Mouse (Mus musculus): ENCODE measurements at regions not wholly inside any gene's neighbourhood (a gene's known extent, or its start where the extent isn't known, plus 50 kb on each side); places are given as distances from the start of the nearest gene placed in this dataset.

- Histone ChIP-seq H3K36me3 (no peaks in the 10 kb centered on the region), H3K4me2 (no peak overlapping the region), H3K9me3 (replicated peaks) (no peaks in the 10 kb centered on the region), H3K27me3 (no peaks in the 10 kb centered on the region), H3K4me1 (replicated peaks) (peaks cover 5% of the 10 kb centered on the region; the same call in 1 of the 2 replicates), H3K27ac (no peak overlapping the region), H3K9ac (no peak overlapping the region), H3K4me3 (no peak overlapping the region)
- WGBS: 65% methylated on average over 3 of the region's 3 CpGs
- no peak for ATAC-seq (replicated peaks; ENCODE audit: insufficient number of reproducible peaks, insufficient read depth, low FRiP score, low read depth)
These were observed 155.4 kb upstream of the Cited2 start for GRCm38 (mm10) chr10:17567631-17568030.

GRCm38 (mm10) chr10:17569577-17570113 lies 153.4 kb upstream of the Cited2 start:
- Histone ChIP-seq H3K9ac (no peak overlapping the region), H3K4me2 (no peak overlapping the region), H3K27ac (no peak overlapping the region), H3K4me3 (no peak overlapping the region), H3K9me3 (replicated peaks) (no peaks in the 10 kb centered on the region), H3K27me3 (no peaks in the 10 kb centered on the region), H3K36me3 (no peaks in the 10 kb centered on the region), H3K4me1 (replicated peaks) (no peaks in the 10 kb centered on the region)
- no peak for ATAC-seq (replicated peaks; ENCODE audit: insufficient number of reproducible peaks, insufficient read depth, low FRiP score, low read depth)
- WGBS: 87% methylated on average over 6 of the region's 6 CpGs

- 32% methylated on average over 3 of the region's 3 CpGs for whole genome bisulfite sequencing
- H3K9me3 ChIP-seq (replicated peaks): no peaks in the 10 kb centered on the region
- H3K27ac ChIP-seq: 0 out of 2 replicates have a peak overlapping the region, but pooled peaks have one; percentile 18
These were observed 148.1 kb upstream of the Cited2 start for GRCm38 (mm10) chr10:17574894-17575293.

DNA sequence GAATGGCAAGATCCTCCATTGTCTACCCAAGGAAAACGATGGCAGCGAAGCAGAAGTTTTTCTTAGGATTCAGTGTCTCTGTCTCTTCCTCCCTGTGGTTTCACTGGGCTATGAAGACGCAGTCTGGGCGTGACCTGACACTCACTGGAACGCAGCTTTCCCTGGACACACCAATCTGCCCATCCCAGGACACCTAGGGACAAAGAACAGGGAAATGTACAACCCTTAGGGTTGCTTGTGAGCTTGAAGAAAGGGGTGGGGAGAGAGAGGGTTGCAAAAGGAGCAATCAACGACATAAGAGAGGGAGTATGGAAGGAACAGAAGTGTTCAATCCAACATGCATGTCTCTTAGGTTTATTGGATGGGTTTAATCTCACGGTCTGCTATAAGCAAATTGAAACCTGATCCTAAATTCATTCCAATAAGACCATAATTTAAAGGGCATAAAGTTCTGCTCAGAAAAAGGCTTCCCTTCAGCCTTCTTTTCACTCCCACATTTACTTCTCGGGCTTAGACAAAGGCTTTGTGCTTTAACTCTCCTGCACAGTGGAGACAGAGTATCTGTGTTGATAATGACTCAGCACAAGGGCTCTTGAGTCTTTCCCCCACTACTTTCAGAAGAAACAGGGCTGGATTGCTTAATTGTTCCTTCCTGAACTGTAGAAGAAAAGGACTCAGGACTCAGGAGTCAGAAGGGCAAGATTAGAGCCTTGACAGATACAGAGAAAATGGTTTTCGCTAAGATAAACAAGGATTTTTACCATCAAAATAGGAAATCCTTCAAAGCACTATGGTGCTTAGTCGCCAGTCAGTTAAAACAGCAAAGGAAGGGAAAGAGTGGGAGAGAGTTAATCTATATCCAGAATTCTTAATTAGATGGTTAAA lies 147.3 kb upstream of the Cited2 start:
- Histone ChIP-seq H3K4me2 (no peak overlapping the region), H3K27me3 (no peaks in the 10 kb centered on the region), H3K9ac (no peak overlapping the region), H3K36me3 (no peaks in the 10 kb centered on the region), H3K4me3 (no peak overlapping the region), H3K9me3 (replicated peaks) (no peaks in the 10 kb centered on the region), H3K27ac (peak overlapping the region; percentile 18), H3K4me1 (replicated peaks) (peaks cover 12% of the 10 kb centered on the region; the same call in 1 of the 2 replicates)
- WGBS: 54% methylated on average over 10 of the region's 10 CpGs
- ATAC-seq (replicated peaks; ENCODE audit: insufficient number of reproducible peaks, insufficient read depth, low FRiP score, low read depth): peak; percentile 81

More at GRCm38 (mm10) chr10:17574894-17575293, 148.1 kb upstream of the Cited2 start:
- no peak for ATAC-seq (replicated peaks; ENCODE audit: insufficient number of reproducible peaks, insufficient read depth, low FRiP score, low read depth)
- Histone ChIP-seq H3K27me3 (no peaks in the 10 kb centered on the region), H3K9ac (no peak overlapping the region), H3K4me1 (replicated peaks) (peaks cover 12% of the 10 kb centered on the region; the same call in 1 of the 2 replicates), H3K36me3 (no peaks in the 10 kb centered on the region), H3K4me3 (no peak overlapping the region), H3K4me2 (no peak overlapping the region)

DNA sequence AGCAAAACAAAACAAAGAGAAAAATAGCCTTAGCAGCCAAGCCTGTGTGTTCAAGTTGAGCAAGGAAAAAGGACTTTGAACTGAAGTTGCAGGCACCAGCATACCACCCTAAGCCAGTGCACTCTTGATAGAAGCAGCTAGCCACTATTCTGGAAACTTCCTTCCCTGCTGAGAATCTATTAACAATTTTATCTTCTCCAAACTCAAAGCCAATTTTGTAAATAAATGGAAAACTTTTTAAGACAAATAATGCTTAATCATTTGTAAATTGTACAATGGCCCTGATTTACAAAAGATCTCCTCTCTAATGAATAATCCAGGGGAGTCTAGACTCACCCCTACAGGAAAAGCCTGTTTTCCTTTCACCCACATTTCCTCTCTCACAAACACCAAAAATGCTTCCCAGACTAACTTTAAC lies 146.7 kb upstream of the Cited2 start:
- no peak overlapping the region for H3K9ac ChIP-seq
- H3K4me1 ChIP-seq (replicated peaks): peaks cover 12% of the 10 kb centered on the region; the same call in 1 of the 2 replicates
- no peak overlapping the region for H3K4me3 ChIP-seq
- H3K9me3 ChIP-seq (replicated peaks): no peaks in the 10 kb centered on the region
- H3K27me3 ChIP-seq: no peaks in the 10 kb centered on the region
- peak overlapping the region; percentile 18; the same call in 1 of the 2 replicates for H3K27ac ChIP-seq
- H3K4me2 ChIP-seq: no peak overlapping the region
- H3K36me3 ChIP-seq: no peaks in the 10 kb centered on the region
- no peak for ATAC-seq (replicated peaks; ENCODE audit: insufficient number of reproducible peaks, insufficient read depth, low FRiP score, low read depth)

GRCm38 (mm10) chr10:17579463-17579862 lies 143.6 kb upstream of the Cited2 start:
- no peak for ATAC-seq (replicated peaks; ENCODE audit: insufficient number of reproducible peaks, insufficient read depth, low FRiP score, low read depth)
- H3K9ac ChIP-seq: no peak overlapping the region
- H3K27ac ChIP-seq: no peak overlapping the region
- H3K27me3 ChIP-seq: no peaks in the 10 kb centered on the region
- H3K9me3 ChIP-seq (replicated peaks): no peaks in the 10 kb centered on the region
- H3K4me2 ChIP-seq: no peak overlapping the region
- 78% methylated on average over 2 of the region's 2 CpGs for WGBS
- no peaks in the 10 kb centered on the region for H3K36me3 ChIP-seq
- peaks cover 12% of the 10 kb centered on the region; the same call in 1 of the 2 replicates for H3K4me1 ChIP-seq (replicated peaks)
- H3K4me3 ChIP-seq: no peak overlapping the region

- Histone ChIP-seq H3K9ac (no peak overlapping the region), H3K4me3 (no peak overlapping the region), H3K27me3 (no peaks in the 10 kb centered on the region), H3K27ac (no peak overlapping the region), H3K4me1 (replicated peaks) (no peaks in the 10 kb centered on the region), H3K4me2 (no peak overlapping the region), H3K36me3 (no peaks in the 10 kb centered on the region), H3K9me3 (replicated peaks) (no peaks in the 10 kb centered on the region)
- ATAC-seq (replicated peaks; ENCODE audit: insufficient number of reproducible peaks, insufficient read depth, low FRiP score, low read depth): no peak
- 84% methylated on average over 7 of the region's 7 CpGs for WGBS
These were observed 138.2 kb upstream of the Cited2 start for GRCm38 (mm10) chr10:17584842-17585241.

DNA sequence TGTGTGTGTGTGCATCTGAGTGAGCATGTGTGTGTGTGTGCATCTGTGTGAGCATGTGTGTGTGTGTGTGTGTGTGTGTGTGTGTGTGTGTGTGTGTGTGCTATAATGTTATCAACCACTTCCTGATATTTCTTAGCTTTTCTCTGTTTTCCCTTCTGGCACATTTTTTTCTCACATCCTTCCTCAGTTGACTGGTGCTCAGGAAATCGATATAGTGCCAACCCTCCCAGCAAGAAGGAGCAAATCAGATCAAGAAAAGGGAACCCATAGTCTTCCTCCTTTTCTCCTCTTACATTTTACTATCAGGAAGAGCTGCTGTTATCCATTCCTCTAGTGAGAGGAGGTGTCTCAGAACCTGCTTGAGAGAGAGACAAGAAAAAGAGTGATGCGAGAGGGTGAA lies 136.1 kb upstream of the Cited2 start:
- no peak for ATAC-seq (replicated peaks; ENCODE audit: insufficient number of reproducible peaks, insufficient read depth, low FRiP score, low read depth)
- 70% methylated on average over 2 of the region's 2 CpGs for WGBS
- no peak overlapping the region for H3K27ac ChIP-seq
- no peak overlapping the region for H3K4me2 ChIP-seq
- no peak overlapping the region for H3K4me3 ChIP-seq
- no peaks in the 10 kb centered on the region for H3K27me3 ChIP-seq
- no peak overlapping the region for H3K9ac ChIP-seq
- H3K9me3 ChIP-seq (replicated peaks): no peaks in the 10 kb centered on the region
- no peaks in the 10 kb centered on the region for H3K36me3 ChIP-seq
- no peaks in the 10 kb centered on the region for H3K4me1 ChIP-seq (replicated peaks)

DNA sequence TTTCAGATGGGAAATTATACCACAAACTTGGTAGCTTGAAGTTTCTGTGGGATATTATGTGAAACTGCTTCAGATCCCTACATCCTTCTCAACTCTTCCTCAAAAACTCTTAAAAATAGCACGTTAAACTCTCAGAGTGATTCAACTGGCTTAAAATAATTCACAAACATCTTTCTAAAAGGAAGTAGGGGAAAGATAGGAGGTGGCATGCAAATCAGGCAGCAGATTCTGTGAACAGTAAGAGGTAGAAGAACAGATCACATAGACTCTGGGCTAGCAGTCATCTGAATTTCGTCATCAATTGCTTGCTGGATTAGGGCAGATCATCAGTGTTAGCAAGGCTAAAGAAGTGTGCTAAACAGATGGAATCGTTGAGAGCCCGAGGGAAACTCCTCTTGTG lies 133.9 kb upstream of the Cited2 start:
- H3K4me2 ChIP-seq: no peak overlapping the region
- 67% methylated on average over 4 of the region's 4 CpGs for WGBS
- no peak overlapping the region for H3K9ac ChIP-seq
- H3K9me3 ChIP-seq (replicated peaks): no peaks in the 10 kb centered on the region
- H3K4me1 ChIP-seq (replicated peaks): no peaks in the 10 kb centered on the region
- no peaks in the 10 kb centered on the region for H3K27me3 ChIP-seq
- no peaks in the 10 kb centered on the region for H3K36me3 ChIP-seq
- no peak for ATAC-seq (replicated peaks; ENCODE audit: insufficient number of reproducible peaks, insufficient read depth, low FRiP score, low read depth)
- no peak overlapping the region for H3K27ac ChIP-seq
- H3K4me3 ChIP-seq: no peak overlapping the region

- Histone ChIP-seq H3K27me3 (no peaks in the 10 kb centered on the region), H3K36me3 (no peaks in the 10 kb centered on the region), H3K4me3 (no peak overlapping the region), H3K27ac (no peak overlapping the region), H3K4me2 (no peak overlapping the region), H3K9me3 (replicated peaks) (no peaks in the 10 kb centered on the region), H3K9ac (no peak overlapping the region), H3K4me1 (replicated peaks) (no peaks in the 10 kb centered on the region)
- 58% methylated on average over 1 of the region's 1 CpGs for WGBS
- no peak for ATAC-seq (replicated peaks; ENCODE audit: insufficient number of reproducible peaks, insufficient read depth, low FRiP score, low read depth)
These were observed 132.8 kb upstream of the Cited2 start for GRCm38 (mm10) chr10:17590195-17590594.

- Histone ChIP-seq H3K4me1 (replicated peaks) (peaks cover 4% of the 10 kb centered on the region; the same call in 1 of the 2 replicates), H3K4me2 (no peak overlapping the region), H3K9me3 (replicated peaks) (no peaks in the 10 kb centered on the region), H3K9ac (no peak overlapping the region), H3K4me3 (no peak overlapping the region), H3K27ac (no peak overlapping the region), H3K36me3 (no peaks in the 10 kb centered on the region), H3K27me3 (no peaks in the 10 kb centered on the region)
- WGBS: 48% methylated on average over 4 of the region's 4 CpGs
- ATAC-seq (replicated peaks; ENCODE audit: insufficient number of reproducible peaks, insufficient read depth, low FRiP score, low read depth): no peak
These were observed 130.6 kb upstream of the Cited2 start for GRCm38 (mm10) chr10:17592387-17592786.

Data from heart, embryonic 15.5 days (tissue).